Mouse (Mus musculus) heart, embryonic 15.5 days (tissue): ENCODE results near the gene Emilin2. TPM values are rescaled to one million over a fixed set of nuclear protein-coding genes. Genes with fewer than 3 reads are reported as not detected.

Source experiments
- ATAC-seq: fragments of 200-750 bp; cut with Nextera tagmentation; replicated peaks from 2 replicates; pipeline ENCODE4 v1.8.0; 2017; ENCODE audit warnings: low read depth, moderate TSS enrichment; ENCODE audit not compliant: insufficient number of reproducible peaks, insufficient read depth, low FRiP score
- H3K27ac ChIP-seq: fragments of 300-500 bp; sonication (generic); 2 replicates; pipeline ENCODE4 v1.5.1; 2015; ENCODE audit warnings: mild to moderate bottlenecking, inconsistent platforms
- H3K27me3 ChIP-seq: fragments of 300-500 bp; sonication (generic); 2 replicates; pipeline ENCODE4 v1.6.1; 2015; ENCODE audit warnings: inconsistent platforms
- H3K36me3 ChIP-seq: fragments of 300-500 bp; sonication (generic); 2 replicates; pipeline ENCODE4 v1.6.1; 2015; ENCODE audit warnings: mild to moderate bottlenecking, inconsistent platforms
- H3K4me1 ChIP-seq: fragments of 300-500 bp; sonication (generic); replicated peaks from 2 replicates; pipeline ENCODE4 v1.6.1; 2015; ENCODE audit warnings: inconsistent platforms
- H3K4me2 ChIP-seq: fragments of 300-500 bp; sonication (generic); 2 replicates; pipeline ENCODE4 v1.6.1; 2015; ENCODE audit warnings: inconsistent platforms, mild to moderate bottlenecking, moderate library complexity
- H3K4me3 ChIP-seq: fragments of 300-500 bp; sonication (generic); 2 replicates; pipeline ENCODE4 v1.5.1; 2015; ENCODE audit warnings: mild to moderate bottlenecking, inconsistent platforms
- H3K9ac ChIP-seq: fragments of 300-500 bp; sonication (generic); 2 replicates; pipeline ENCODE4 v1.6.1; 2015; ENCODE audit warnings: mild to moderate bottlenecking, inconsistent platforms
- H3K9me3 ChIP-seq: fragments of 300-500 bp; sonication (generic); replicated peaks from 2 replicates; pipeline ENCODE4 v1.6.1; 2016; ENCODE audit warnings: inconsistent platforms
- WGBS: fragments of 180-500 bp; shearing (Covaris S2); methylation state at CpG from one replicate; pipeline ENCODE4 v1.1.7; 2015; ENCODE audit warnings: mixed read lengths; 5-methylcytosine and 5-hydroxymethylcytosine counted together
- polyA plus RNA-seq: library from polyadenylated mRNA; unstranded; fragments of >200 nt; fragmentation: Nextera tagmentation; extraction: Ambion mirVana; gene quantifications from 2 replicates; pipeline ENCODE4 v1.2.1, GENCODE M21; 2015

Gene Emilin2
- polyA plus RNA-seq, 1 experiment from 2014 or later: 35.4 TPM

DNA sequence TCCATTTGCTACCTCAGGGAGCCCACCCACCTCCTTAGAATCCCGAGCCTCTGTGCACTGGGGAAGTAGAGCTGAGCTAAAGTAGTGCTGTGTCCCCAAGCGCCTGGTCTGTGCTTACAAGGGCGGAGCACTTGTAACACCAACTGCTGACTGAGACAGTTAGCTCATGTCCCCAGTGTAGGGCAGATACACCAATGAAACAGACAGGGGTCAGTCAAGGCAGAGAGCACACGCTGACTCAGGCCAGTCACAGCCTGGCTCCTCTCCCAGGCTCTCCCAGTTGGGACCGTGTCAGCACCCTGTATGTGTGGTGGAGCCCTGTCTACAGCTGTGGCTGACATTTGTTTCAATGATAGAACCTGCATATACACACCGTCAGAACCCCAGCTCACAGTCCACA lies 25.8 kb downstream of the Emilin2 start:
- H3K4me2 ChIP-seq: no peak overlapping the region
- ATAC-seq: peak; percentile 88
- H3K9ac ChIP-seq: no peak overlapping the region
- peak overlapping the region; percentile 62 for H3K27ac ChIP-seq
- H3K4me3 ChIP-seq: no peak overlapping the region
- no peaks in the 10 kb centered on the region for H3K27me3 ChIP-seq
- no peaks in the 10 kb centered on the region for H3K9me3 ChIP-seq
- 34% methylated on average over 6 of the region's 6 CpGs for WGBS
- no peaks in the 10 kb centered on the region for H3K36me3 ChIP-seq
- peaks cover 69% of the 10 kb centered on the region for H3K4me1 ChIP-seq

DNA sequence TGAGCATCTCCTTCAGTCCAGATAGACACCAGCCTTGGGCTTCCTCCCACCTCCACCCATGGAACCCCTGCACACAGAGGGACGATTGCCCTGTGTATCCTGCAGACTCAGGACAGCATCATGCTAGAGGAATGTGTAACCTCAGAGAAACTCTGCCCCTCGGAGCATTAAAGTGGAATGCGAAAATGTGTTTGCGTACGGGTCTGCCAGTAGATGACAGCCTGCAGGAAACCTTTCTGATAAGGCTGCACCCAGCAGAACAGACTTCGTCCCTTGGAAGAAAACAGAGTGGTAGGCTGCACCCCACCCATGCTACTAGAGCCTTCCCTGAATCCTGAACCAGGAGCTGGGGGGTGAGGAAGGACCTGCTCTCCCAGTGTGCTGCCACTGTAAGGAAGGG lies 26.9 kb downstream of the Emilin2 start:
- Histone ChIP-seq H3K4me3 (no peak overlapping the region), H3K4me2 (peak overlapping the region; percentile 19; the same call in 1 of the 2 replicates), H3K9me3 (no peaks in the 10 kb centered on the region), H3K36me3 (no peaks in the 10 kb centered on the region), H3K4me1 (peaks cover 59% of the 10 kb centered on the region), H3K27me3 (no peaks in the 10 kb centered on the region), H3K27ac (peak overlapping the region; percentile 62), H3K9ac (no peak overlapping the region)
- no peak for ATAC-seq
- 10% methylated on average over 6 of the region's 6 CpGs for WGBS

DNA sequence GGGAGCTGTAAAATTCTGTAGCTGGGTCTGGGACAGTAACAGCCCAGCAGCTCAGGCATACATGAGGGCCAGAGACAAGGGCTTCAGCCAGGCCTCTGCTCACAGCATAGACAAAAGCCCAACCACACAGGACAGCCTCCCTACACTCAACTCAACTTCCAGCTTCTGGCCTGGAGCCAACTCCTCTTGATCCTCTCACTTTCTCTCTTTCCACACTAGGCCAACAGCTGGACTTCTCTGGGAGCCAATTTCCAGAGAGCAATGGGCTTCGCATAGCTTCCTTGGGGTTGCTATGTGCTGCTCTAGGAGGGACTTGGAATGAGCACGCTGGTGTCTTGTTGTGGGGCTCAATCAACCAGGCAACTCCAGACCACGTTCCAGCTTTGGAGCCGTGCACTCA lies 28.5 kb downstream of the Emilin2 start:
- no peaks in the 10 kb centered on the region for H3K36me3 ChIP-seq
- no peak overlapping the region for H3K4me3 ChIP-seq
- peaks cover 51% of the 10 kb centered on the region for H3K4me1 ChIP-seq
- ATAC-seq: peak; percentile 80
- WGBS: 39% methylated on average over 4 of the region's 4 CpGs
- H3K27ac ChIP-seq: peak overlapping the region; percentile 75
- H3K4me2 ChIP-seq: no peak overlapping the region
- no peaks in the 10 kb centered on the region for H3K9me3 ChIP-seq
- no peaks in the 10 kb centered on the region for H3K27me3 ChIP-seq
- no peak overlapping the region for H3K9ac ChIP-seq

DNA sequence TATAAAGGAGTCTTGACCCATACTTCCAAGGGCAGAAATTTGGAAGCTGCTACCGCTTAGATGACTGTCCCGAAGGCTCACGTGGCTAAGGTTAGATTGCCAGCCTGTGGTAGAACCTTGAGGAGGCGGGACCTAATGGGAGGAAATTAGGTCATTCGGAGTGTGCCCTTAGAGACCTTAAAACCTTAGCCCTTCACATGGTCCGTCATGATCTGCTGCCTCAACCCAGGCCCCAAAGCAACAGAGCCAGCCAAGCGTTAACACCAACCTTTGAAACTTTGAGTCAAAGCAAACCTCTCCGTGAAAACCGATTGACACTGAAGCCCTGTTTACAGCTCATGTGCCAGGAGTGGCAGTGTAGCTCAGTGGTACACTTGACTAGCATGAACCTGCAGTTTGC lies 29.1 kb downstream of the Emilin2 start:
- H3K4me1 ChIP-seq: peaks cover 50% of the 10 kb centered on the region
- 83% methylated on average over 9 of the region's 9 CpGs for WGBS
- no peak for ATAC-seq

DNA sequence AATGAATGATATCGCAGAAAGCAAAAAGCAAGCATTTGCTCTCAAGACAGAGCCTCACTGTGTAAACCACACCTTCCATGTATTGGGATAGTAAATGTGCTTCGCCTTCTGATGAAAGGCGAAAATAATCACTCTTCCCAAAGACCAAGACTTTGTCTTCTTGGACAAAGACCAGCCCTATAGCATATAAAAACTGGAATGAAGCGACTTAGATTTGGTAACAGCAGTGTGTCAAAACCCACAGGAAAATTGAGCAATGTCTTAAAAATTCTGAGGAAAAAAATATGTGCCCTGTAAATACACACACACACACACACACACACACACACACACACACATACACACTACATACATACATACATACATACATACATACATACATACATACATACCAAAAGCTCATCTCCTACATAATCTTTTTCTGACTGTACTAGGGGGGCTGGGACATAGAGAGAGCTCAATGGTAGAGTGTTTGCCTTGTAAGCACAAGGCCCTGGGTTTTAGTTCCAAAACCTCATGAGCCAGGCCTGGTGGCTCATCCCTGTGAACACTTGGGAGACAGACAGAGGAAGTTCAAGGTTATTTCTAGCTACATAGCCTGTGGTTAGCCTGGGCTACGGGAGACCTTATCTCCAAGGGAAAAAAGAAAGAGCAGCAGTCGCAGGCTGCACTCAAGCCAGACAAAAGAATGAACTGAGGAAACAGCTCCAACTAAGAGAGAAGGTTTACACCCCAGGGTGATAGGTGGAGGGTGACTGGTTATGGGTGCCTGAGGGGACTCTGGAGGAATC lies 33.9 kb downstream of the Emilin2 start:
- Histone ChIP-seq H3K27me3 (no peaks in the 10 kb centered on the region), H3K4me3 (no peak overlapping the region), H3K9me3 (no peaks in the 10 kb centered on the region), H3K27ac (no peak overlapping the region), H3K36me3 (no peaks in the 10 kb centered on the region; the same call in 1 of the 2 replicates), H3K4me1 (peaks cover 8% of the 10 kb centered on the region), H3K9ac (no peak overlapping the region), H3K4me2 (no peak overlapping the region)
- WGBS: 78% methylated on average over 6 of the region's 6 CpGs
- ATAC-seq: no peak

More for the DNA sequence above, 29.1 kb downstream of the Emilin2 start:
- H3K4me2 ChIP-seq: no peak overlapping the region
- H3K4me3 ChIP-seq: no peak overlapping the region
- no peaks in the 10 kb centered on the region for H3K27me3 ChIP-seq
- no peaks in the 10 kb centered on the region for H3K36me3 ChIP-seq
- H3K9ac ChIP-seq: no peak overlapping the region
- peak overlapping the region; percentile 75 for H3K27ac ChIP-seq
- H3K9me3 ChIP-seq: no peaks in the 10 kb centered on the region

DNA sequence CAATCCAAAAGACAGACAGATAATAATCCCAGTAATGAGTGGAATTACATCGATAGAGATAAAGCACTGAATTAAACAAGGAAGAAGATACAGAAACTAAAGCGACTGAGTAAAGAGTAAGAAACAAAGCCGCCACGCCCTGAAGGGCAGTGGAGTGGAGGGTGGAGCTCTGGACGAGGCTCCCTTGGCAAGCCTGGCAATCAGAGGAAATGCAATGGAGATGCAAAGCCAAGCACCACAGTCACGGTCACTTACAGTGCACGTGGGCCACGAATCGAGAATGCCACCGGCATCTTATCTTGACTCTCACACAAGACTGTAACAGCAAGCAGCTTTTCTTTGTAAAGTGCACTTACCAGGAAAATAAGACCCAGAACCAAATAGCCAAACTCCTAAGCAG lies 35.0 kb downstream of the Emilin2 start:
- Histone ChIP-seq H3K4me1 (peaks cover 3% of the 10 kb centered on the region; the same call in 1 of the 2 replicates), H3K27ac (no peak overlapping the region), H3K27me3 (no peaks in the 10 kb centered on the region), H3K4me2 (no peak overlapping the region), H3K9me3 (no peaks in the 10 kb centered on the region), H3K36me3 (no peaks in the 10 kb centered on the region; the same call in 1 of the 2 replicates), H3K9ac (no peak overlapping the region), H3K4me3 (no peak overlapping the region)
- 51% methylated on average over 10 of the region's 10 CpGs for WGBS
- ATAC-seq: no peak

DNA sequence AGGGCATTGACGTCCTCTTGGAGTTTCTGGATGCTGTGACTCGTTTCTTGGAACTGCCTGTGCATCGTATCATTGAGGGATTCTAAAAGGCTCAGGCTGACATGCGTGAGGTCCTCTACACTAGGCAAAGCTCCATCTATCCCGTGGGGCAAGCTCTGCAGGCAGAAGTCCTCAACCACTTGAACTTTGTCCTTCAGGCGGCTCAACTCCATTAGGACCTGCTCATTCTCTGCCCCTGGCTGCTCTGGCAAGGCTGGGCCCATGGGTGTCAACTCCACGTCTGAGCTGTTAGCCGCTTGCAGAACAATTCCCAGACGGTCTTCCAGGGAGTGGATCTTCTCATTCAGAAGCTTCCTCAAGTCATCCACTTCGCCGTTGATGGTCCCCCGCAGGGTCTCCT lies 37.9 kb downstream of the Emilin2 start:
- Histone ChIP-seq H3K27ac (no peak overlapping the region), H3K36me3 (no peaks in the 10 kb centered on the region; the same call in 1 of the 2 replicates), H3K4me2 (no peak overlapping the region), H3K4me1 (peaks cover 20% of the 10 kb centered on the region), H3K9ac (no peak overlapping the region), H3K27me3 (no peaks in the 10 kb centered on the region), H3K9me3 (no peaks in the 10 kb centered on the region), H3K4me3 (no peak overlapping the region)
- ATAC-seq: 0 out of 2 replicates have a peak, but pooled peaks have one; percentile 17
- 82% methylated on average over 12 of the region's 12 CpGs for WGBS

DNA sequence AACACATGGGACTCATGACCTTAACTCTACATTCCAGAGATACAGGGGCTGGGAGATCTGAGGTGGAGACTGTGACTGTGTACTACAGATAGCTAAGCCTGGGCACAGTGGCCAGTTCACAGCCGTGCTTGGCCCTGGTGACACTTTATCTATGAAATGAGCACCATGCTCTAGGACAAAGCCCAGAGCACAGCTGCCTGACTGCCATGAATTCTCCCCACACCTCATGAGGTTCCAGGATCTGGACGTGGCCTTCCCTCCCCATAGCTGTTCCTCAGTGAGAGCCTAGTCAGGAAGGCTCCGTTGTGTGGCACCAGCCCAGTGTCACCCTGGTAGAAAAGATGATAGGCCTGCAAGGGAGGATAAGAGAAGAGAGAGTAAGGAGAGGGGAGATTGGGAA lies 43.2 kb downstream of the Emilin2 start:
- H3K27ac ChIP-seq: peak overlapping the region; percentile 86
- H3K4me1 ChIP-seq: peaks cover 53% of the 10 kb centered on the region
- no peak overlapping the region for H3K4me3 ChIP-seq

DNA sequence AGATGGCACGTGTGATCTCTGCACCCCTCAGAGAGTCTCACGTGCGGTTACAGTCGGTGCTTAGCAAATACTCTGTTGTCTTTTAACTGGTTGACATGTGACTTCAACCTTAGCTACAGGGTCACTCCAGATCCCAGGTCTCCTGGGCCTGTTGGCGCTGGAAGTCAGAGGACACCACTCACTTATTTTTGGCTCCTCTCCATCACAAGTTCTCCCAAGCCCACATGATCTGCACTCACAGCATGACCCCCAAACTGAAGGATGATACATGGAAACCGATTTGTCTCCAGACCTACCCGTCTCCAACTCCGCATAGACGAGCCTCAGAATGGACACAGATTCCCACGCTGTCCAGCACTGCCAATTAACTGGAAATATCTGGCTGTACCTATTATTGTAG lies 43.6 kb downstream of the Emilin2 start:
- peak overlapping the region; percentile 86 for H3K27ac ChIP-seq
- H3K27me3 ChIP-seq: no peaks in the 10 kb centered on the region
- peaks cover 53% of the 10 kb centered on the region for H3K4me1 ChIP-seq
- WGBS: 49% methylated on average over 10 of the region's 10 CpGs
- H3K9ac ChIP-seq: no peak overlapping the region
- no peak overlapping the region for H3K4me2 ChIP-seq
- H3K36me3 ChIP-seq: no peaks in the 10 kb centered on the region; the same call in 1 of the 2 replicates
- ATAC-seq: no peak; the same call in 1 of the 2 replicates
- no peak overlapping the region for H3K4me3 ChIP-seq
- no peaks in the 10 kb centered on the region for H3K9me3 ChIP-seq

More for the DNA sequence above, 43.2 kb downstream of the Emilin2 start:
- Histone ChIP-seq H3K9ac (no peak overlapping the region), H3K36me3 (no peaks in the 10 kb centered on the region; the same call in 1 of the 2 replicates), H3K9me3 (no peaks in the 10 kb centered on the region), H3K4me2 (no peak overlapping the region), H3K27me3 (no peaks in the 10 kb centered on the region)
- 31% methylated on average over 3 of the region's 3 CpGs for WGBS
- peak; percentile 76; the same call in 1 of the 2 replicates for ATAC-seq

DNA sequence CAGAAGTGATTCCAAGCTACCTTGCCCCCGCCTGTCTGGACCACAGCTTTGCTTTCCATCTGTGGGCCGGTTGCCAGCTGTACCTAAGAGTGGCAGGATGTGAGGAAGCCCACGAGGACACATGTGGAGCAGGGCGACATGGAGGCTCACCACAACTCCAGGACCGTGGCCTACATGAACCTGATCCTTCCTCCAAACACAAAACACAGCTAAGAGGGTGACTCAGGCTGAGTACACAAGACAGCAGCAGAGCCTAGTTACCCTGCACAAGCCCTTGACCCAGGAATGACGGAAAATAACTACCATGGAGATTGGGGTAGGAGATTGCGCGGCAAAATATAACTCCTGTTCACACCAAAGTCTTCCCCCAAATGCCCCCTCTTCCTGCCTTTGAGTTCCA lies 44.4 kb downstream of the Emilin2 start:
- H3K4me1 ChIP-seq: peaks cover 53% of the 10 kb centered on the region
- no peak overlapping the region for H3K9ac ChIP-seq
- H3K36me3 ChIP-seq: no peaks in the 10 kb centered on the region
- ATAC-seq: no peak
- no peak overlapping the region for H3K4me2 ChIP-seq
- no peaks in the 10 kb centered on the region for H3K27me3 ChIP-seq
- H3K27ac ChIP-seq: peak overlapping the region; percentile 86
- H3K4me3 ChIP-seq: no peak overlapping the region
- WGBS: 76% methylated on average over 8 of the region's 8 CpGs
- H3K9me3 ChIP-seq: no peaks in the 10 kb centered on the region

DNA sequence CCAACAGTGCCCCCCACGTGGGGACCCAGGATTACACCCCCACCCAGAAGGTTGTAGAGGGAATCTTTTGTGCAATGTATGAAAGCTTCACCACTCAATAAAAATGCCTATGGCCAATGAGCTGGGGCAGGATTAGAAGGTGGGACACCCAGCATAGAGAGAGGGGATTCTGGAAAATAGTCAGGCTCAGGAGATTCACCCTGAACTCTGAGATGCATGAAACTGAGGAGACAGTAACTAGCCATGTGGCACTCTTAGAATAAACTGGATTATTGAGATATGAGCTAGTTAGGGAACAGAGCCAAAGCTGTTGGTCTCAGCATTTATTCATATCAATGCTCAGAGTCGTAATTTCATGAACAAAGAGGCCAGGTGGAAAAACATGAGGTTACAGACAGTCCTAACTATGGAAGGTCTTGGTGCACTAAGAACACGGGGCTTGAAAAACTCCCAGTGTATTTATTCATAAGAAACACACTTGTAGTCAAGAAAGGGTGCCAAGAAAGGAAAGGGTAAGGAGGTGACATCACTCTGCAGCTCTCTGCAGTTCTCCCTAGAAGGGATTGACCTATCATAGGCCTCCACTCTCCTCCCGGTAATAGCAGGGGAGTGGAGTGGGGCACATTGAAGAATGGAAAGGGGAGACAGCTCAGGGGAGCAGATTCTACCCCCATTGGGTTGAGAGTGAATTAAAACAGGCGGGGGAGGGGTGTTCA lies 46.3 kb downstream of the Emilin2 start:
- no peaks in the 10 kb centered on the region for H3K27me3 ChIP-seq
- H3K4me1 ChIP-seq: peaks cover 44% of the 10 kb centered on the region
- no peak overlapping the region for H3K4me3 ChIP-seq
- H3K4me2 ChIP-seq: no peak overlapping the region
- no peak overlapping the region for H3K27ac ChIP-seq
- no peak for ATAC-seq
- no peaks in the 10 kb centered on the region for H3K36me3 ChIP-seq
- no peak overlapping the region for H3K9ac ChIP-seq
- H3K9me3 ChIP-seq: no peaks in the 10 kb centered on the region
- WGBS: 51% methylated on average over 5 of the region's 5 CpGs
